Mouse (Mus musculus) subcutaneous adipose tissue, adult 2 months (tissue): ENCODE results near the gene Sys1. TPM values are rescaled to one million over a fixed set of nuclear protein-coding genes. Genes with fewer than 3 reads are reported as not detected.

Experiments used
- polyA plus RNA-seq: library from polyadenylated mRNA; depleted of rRNA; stranded (reverse); fragments of >200 nt; gene quantifications from 2 replicates; pipeline ENCODE4 v1.2.3, GENCODE M21; 2012; ENCODE audit warnings: low replicate concordance; rRNA removed

Gene Sys1
- 92.6 and 114 TPM in 2 replicates for polyA plus RNA-seq

DNA sequence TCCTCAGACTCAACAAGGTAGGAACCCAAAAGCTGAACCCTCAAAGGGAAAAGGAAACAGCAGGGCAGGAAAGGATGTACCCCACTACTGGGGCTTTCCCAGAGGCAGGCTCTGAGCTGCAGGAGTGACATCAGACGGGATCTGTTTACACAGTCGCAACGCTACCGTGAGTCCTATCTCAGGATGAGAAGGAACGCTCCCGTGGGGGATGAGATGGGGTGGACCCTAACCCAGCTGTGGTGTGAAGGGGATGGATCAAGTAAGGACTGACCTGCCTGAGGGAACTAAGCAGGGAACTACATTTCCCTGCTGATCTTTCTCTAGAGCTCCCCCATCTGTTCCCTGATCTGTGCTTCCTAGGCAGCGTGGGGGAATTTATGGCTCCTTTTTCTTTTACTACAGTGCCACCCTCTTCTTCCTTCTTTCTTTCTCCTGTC is at the start of gene Sys1:
Gene Sys1 (plus strand): TSS at position 101 of the 437 bp plus-strand sequence.

DNA sequence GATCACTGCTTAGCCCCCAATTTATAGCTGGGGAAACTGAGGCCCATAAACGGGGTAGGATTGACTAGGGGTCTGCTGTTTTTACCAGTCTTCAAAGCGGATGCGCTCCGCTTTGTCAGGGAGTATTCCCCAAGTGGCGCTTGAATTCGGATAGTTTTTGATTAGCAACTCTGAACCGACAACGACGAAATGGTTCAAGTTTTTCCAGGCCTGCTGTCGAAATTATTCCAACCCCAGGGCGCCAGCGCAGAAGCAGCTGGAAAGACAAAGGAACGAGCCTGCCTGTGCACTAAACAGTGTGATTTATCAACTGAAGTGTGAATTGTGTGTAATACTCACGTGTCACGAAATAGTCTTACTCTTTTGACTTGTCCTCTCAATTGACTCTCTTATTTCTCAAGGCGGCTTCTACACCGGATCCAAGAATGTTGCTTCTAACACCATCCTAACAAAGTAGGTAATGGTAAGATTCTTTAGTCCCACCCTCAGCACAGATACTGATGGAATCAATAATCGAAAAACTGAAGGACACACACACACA is 13.2 kb upstream of the Sys1 start, which contains the start of gene Sdc4:
Gene Sdc4 (minus strand): TSS at position 428 of the 541 bp plus-strand sequence.

DNA sequence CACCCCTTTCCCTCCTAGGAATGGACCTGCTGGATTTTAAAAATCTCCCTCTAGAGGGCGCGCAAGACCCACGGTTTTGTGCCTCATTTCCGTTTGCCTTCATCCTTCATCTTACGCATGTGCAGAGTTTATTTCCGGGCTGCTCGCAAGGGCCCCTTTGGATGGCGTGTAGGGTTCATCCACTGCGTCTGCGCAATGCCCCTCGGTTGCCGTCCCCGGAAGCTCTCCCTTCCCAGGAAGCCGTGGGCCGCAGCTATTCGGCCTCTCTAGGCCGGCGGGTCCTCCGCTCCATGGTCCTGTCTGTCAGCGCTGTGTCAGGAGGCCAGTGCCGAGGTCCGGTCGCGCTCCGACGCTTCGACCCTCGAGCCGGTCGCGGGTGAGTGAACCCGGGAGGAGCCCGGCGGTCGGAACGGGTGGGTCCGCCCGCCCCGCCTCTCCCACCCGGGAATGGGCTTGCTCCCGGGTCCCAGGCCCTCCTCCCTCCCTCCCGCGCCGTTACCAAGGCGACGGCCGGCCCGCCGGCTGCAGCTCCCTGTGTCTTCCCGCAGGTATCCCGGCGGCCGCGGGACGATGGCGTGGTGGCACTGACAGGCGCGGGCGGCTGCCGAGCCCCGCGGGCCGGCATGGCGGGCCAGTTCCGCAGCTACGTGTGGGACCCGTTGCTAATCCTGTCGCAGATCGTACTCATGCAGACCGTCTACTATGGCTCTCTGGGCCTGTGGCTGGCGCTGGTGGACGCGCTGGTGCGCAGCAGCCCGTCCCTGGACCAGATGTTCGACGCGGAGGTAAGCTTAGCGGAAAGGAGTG is 4.2 kb downstream of the Sys1 start, which contains the start of gene Gm20458:
Gene Gm20458 (plus strand): TSS at position 223 of the 807 bp plus-strand sequence.

DNA sequence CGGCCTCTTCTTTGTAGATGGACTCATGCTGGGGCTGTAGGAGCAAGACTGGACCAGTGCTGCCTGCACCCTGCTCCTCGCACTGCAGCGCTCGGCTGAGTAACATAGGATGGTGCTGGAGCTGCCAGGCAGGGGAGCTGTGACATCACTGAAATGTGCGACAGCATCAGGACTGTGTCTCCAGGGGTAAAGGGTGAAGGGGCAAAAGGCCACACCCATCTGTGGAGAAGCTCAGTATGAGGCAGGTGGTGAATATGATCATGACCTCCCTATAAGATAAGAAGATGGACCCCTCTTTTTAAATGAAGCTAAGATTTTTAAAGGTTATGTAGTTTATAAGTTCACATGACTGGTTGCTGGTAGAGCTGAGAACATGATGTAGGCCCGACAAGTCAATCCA is 16.9 kb downstream of the Sys1 start, which contains the start of gene Trp53tg5:
Gene Trp53tg5 (minus strand): TSS at position 101 of the 400 bp plus-strand sequence.

DNA sequence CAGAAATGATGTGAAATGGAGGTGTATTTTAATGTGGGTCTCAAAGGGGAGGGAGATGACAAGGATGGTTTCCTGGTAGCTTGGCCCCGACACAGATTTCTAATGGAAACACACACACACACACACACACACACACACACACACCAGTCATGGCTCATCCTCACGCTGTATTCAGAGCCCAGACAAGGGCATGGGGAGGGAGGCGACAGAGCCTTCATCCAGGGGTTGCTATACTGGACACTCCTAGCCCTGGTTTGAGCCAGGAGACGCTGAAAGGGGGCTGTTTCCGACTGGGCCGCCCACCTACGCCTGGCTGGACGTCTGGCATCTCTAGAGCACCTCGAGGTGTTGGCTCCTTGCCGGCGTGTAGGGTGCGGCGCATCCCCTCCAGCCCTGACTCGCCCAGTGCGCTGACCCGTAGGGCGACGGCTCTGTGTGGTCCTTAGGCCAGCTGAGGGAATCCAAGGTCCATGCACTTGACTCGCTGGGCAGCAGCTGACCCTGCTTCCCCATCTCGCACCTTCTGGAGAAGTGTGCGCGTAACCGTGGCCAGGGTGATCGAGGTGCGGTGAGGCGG is 29.0 kb downstream of the Sys1 start, which contains the start of gene Dbndd2:
Gene Dbndd2 (plus strand): TSS at position 426 of the 577 bp plus-strand sequence.

DNA sequence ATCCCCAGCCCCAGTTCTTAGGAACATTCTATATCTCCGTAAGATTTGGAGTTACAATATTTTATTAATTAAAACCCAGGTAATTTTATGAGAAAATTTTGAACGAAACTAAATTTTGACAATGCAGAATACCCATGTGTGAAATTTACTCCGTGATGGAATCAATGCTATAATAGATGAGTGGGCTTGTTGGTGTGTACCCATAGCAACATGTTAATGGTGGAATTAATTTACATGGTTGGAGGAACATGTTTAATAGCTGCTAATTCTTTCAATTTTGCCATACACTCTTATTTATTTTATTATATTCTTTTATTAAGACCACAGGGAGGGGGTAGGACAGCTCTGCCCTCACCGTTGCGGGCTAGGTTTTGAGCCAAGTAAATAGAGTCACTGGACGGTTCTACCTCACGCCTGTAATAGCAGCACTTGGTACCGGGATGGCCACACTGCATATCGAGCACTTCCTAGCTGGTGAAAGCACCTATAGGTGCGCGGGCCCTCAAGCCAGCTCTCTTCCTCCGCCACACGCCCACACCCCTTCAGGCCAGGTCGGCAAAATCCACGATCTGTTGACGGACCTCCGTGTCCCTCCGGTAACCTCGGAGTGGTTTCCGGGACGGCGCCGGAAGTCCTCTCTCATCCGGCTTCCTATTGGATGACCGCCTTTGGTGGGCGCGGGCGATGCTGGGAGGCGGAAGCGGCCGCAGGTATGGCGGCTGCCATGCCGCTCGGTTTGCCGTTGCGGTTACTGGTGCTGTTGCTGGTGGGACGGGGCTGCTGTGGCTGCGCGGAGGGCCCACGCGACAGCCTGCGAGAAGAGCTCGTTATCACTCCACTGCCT is 40.3 kb downstream of the Sys1 start, which contains the start of gene Pigt:
Gene Pigt (plus strand): TSS at position 674 of the 844 bp plus-strand sequence.

Other genes starting within 250 kb of the Sys1 start
- 18.1 TPM in 1 of 2 replicates, not detected in the other for gene Wfdc15b, start 235.3 kb upstream of the Sys1 start, polyA plus RNA-seq
- 0.80 TPM in 1 of 2 replicates, not detected in the other for gene Svs2, start 218.5 kb upstream of the Sys1 start, polyA plus RNA-seq
- 0.17 TPM in 1 of 2 replicates, not detected in the other for gene Svs3b, start 200.3 kb upstream of the Sys1 start, polyA plus RNA-seq
- 2.5 TPM in 1 of 2 replicates, not detected in the other for gene Svs4, start 178.5 kb upstream of the Sys1 start, polyA plus RNA-seq
- 0.39 TPM in 1 of 2 replicates, not detected in the other for gene Svs3a, start 167.7 kb upstream of the Sys1 start, polyA plus RNA-seq
- not detected in 2 replicates for gene Svs6, start 140.2 kb upstream of the Sys1 start, polyA plus RNA-seq
- gene Svs5, start 124.2 kb upstream of the Sys1 start, polyA plus RNA-seq, result 0.23 and 8.3 TPM in 2 replicates
- 12.5 and 17.4 TPM in 2 replicates for gene Slpi, start 67.9 kb upstream of the Sys1 start, polyA plus RNA-seq
- gene Rbpjl, start 53.8 kb upstream of the Sys1 start, polyA plus RNA-seq, result not detected in 2 replicates
- gene Matn4, start 51.8 kb upstream of the Sys1 start, polyA plus RNA-seq, result 0.42 and 1.4 TPM in 2 replicates
- gene Sdc4, start 13.1 kb upstream of the Sys1 start, polyA plus RNA-seq, result 23.4 and 58.2 TPM in 2 replicates
- 9.2 and 40.8 TPM in 2 replicates for gene Gm20458, start 4.0 kb downstream of the Sys1 start, polyA plus RNA-seq
- gene Trp53tg5, start 16.8 kb downstream of the Sys1 start, polyA plus RNA-seq, result not detected in 2 replicates
- gene Dbndd2, start 29.1 kb downstream of the Sys1 start, polyA plus RNA-seq, result 55.8 and 81.1 TPM in 2 replicates
- 101 and 156 TPM in 2 replicates for gene Pigt, start 40.6 kb downstream of the Sys1 start, polyA plus RNA-seq
- 0.20 and 463 TPM in 2 replicates for gene Wfdc2, start 105.4 kb downstream of the Sys1 start, polyA plus RNA-seq
- 0.57 TPM in 1 of 2 replicates, not detected in the other for gene Spint3, start 116.5 kb downstream of the Sys1 start, polyA plus RNA-seq
- gene Wfdc6a, start 128.5 kb downstream of the Sys1 start, polyA plus RNA-seq, result 0.18 TPM in 1 of 2 replicates, not detected in the other
- gene Eppin, start 136.6 kb downstream of the Sys1 start, polyA plus RNA-seq, result 0.98 TPM in 1 of 2 replicates, not detected in the other
- gene Wfdc6b, start 156.6 kb downstream of the Sys1 start, polyA plus RNA-seq, result 0.24 TPM in 1 of 2 replicates, not detected in the other
- 0.62 TPM in 1 of 2 replicates, not detected in the other for gene Wfdc8, start 156.7 kb downstream of the Sys1 start, polyA plus RNA-seq
- gene Wfdc16, start 181.8 kb downstream of the Sys1 start, polyA plus RNA-seq, result 0.76 TPM in 1 of 2 replicates, not detected in the other
- gene Wfdc10, start 199.1 kb downstream of the Sys1 start, polyA plus RNA-seq, result 1.4 and 18.5 TPM in 2 replicates
- 0.30 TPM in 1 of 2 replicates, not detected in the other for gene Wfdc9, start 199.6 kb downstream of the Sys1 start, polyA plus RNA-seq
- not detected in 2 replicates for gene Wfdc11, start 217.1 kb downstream of the Sys1 start, polyA plus RNA-seq
- gene Wfdc13, start 228.1 kb downstream of the Sys1 start, polyA plus RNA-seq, result 0.11 and 2.3 TPM in 2 replicates
- gene Spint4, start 241.5 kb downstream of the Sys1 start, polyA plus RNA-seq, result not detected in 2 replicates